Mouse (Mus musculus) cerebellum, adult 11-12 months (tissue): ENCODE data around the gene Dlgap1.

Source experiments
- DNase-seq: peaks from one replicate; pipeline ENCODE4 v3.0.0; 2022

The Dlgap1 gene

DNA sequence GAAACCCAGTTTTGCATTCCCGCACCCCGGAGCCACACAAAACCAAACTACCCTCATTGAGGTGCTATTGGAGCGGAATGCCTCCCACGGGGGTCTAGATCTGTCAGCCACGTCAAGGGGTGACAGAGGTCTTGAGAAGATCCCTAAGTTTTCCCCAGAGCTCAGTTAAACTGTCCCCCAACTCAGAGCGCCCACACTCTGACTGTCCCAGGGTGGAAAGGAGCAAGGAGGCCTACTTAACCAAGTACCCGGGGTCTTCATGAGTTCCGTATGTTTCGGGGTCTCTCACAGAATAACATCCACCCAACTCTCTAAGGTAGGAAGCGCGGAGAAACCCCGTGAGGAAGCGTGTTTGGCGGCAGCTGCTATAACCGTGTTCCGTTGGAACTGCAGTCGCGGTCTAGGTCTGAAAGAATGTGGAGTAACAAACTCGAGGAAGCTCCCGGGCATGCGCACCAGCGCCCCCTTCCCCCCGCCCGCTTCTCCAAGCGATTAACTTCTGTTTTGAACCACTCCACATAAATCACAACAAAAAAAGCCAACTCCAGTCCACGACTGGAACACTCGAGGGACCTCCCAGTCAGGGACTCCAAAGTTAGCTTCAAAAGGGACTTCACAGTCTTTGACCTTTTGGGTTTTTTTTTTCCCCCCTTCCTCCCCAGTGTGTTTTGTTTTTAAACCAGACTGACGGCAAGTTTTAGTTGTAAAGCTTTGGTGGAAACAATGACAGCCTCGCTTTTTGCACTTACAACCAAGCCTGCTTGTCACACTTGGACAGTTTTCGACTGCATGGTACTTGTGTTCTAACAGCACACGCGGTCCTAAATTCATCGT, 880.7 kb downstream of the Dlgap1 start:
- peak; percentile 16 for DNase-seq

DNA sequence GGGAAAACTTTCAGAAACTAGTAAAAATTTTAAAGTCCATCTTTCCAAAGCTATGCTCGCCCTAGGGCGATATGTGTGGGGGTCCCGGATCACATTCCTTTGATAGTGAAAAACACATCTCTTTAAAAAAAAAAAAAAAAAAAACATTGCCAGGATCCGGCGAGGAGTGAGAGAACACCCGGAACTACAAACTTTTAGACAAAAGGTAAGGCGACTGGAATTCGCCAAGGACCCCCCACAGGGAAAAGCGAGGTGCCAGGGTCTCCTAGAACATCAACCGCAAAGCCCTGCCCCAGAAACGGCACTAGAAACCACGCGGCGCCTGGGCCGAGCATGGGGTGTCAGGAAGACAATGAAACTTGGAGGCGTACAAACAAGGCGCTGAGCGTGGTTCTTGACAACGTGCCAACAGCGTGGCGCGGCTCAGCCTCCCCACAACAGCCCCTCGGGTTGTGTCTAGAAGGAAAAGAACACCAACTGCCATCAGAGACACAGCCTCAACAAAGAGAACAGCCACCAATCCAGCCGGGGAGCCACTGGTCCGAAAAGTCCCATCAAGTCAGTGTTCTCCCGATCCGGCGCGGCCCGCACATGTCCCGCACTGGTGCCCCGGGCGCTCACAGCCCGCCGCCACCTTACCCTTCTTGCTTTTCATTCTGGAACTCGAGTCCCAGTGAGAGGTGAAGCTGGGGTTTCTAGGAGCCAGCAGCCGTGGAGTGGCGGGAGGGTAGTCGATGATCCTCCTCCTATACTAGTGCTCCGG, 881.5 kb downstream of the Dlgap1 start:
- peak; percentile 23 for DNase-seq

DNA sequence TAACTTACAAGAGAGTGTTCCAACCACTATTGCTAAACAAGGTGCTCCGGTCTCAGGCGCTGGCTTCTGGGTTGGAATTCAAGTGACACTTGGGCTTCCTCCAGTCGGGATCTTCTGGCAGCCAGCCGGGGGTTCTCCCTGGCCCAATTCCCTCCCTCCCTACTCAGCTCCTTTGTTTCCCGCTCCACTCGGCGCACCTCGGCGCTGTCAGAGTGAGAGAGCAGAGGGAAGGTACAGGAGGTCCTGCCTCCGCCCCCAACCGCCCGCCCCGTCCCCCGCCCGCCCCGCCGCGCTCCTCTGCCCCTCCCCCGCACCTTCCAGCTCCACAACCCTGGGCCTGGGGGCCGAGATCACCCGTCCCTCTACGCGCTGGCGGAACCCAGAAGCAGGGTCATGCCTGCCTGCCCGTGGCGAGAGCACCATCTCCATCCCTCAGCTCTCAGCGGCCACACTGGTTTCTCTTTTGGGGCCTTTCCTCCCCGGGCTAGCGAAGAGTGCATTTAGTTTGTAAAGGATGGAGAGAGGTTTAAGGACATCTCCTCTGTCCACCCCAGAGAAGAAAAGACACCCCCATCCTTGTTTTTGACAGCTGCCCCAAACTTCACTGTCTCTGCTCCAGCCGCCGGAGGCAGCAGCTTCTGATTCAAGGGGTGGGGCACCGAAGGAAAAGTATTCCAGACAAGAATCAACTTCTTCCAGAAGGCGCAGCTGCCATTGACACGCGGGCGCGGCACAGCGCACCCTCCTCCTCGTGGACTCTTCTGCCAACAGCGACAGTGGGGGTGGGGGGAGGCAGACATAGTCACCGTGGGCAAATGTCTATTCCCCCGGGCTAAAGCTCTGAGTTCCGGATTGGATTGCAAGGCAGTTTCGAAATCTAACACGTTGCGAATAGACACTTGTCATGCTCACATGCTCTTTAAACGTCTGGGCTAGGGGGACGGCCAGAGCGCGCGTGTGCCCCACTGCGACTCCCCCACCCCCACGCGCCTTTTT, 882.4 kb downstream of the Dlgap1 start:
- DNase-seq: peak; percentile 16

DNA sequence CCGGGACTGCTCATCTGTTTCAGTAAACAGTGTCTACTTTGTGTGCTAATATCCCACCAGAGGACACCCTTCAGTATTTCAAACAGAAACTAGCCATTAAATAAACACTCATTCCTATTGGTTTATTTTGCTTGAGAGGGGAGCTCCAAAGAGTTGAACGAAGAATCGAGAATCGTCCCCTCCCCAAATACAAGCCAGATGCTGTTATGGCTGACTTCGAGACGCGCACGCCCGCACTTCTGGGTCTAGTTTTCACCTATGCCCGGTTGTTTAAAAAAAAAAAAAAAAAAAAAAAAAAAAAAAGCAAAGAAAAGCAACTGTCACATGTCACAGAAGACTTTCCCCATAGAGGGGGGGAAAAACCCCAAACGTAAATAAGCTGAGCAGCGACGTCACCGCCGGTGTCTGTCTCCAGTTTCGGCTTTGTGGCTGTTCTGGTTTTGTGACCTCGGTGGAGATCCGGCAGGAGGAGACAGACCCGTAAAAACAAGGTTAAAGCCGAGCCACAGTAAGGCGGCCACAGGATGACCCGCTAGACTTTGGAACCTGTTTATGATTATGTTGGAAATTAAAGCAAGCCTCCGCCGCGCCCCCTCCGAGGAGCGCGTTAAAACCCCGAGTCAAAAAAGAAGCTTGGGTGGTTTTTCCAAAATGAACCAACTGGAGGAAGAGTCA, 883.3 kb downstream of the Dlgap1 start:
- DNase-seq: no peak

DNA sequence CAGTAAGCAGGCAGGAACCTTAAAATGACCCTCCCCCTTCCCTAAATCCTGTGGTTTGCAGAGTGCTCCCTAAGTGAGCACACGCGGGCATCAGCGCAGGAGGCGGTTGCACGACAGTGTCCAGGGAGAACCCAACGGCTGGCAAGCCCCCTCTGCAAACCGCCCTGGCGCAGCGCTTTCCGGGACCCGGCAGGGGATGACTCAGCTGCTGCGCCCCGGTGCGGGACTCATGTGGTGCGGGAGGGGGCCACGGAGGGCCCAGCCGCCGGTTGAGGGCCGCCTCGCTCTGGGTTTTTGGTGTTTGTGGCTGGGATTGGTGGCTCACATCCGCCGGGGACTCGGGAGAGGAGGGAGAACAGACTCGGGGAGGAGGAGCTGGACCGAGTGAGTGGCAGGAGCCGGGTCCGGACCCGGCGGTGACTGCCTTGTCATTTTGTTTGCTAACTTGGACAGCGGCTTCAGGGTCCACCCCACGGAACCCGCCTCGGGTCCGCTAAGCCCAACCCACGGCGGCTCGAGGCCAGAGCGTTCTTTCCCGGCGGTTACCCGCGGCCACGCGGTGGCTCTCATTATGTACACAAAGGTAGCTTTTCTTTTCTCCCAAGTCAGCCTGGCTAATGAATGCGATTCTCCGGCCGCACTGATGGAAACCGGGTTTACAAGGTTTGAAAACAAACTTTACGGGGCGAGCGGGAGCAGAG, 884.0 kb downstream of the Dlgap1 start:
- DNase-seq: peak; percentile 34

DNA sequence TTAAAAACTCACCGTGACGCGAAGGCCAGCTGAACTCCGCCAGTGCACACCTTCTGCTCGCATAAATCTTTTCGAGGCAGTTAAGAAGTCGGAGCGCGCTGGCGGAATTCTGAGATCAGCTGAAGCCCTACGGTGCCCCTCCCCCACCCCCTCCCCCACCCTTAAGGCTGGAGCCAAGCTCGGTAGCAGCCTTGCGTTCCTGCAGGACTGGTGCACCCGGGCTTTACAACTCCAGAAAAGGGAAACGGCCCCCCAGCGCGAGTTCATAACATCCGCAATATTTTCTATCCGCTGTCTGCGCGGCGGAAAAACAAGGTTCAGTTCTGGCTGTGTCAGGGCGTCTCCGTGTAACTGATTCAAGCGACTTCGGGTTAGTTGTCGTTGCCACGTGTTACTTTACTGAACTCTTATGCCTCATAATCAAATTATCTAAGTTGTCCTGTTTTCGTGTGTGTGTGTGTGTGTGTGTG, 884.6 kb downstream of the Dlgap1 start, which contains the start of gene Tgif1:
Gene Tgif1 (minus strand): TSS at position 111 of the 470 bp plus-strand sequence.
- no peak for DNase-seq

DNA sequence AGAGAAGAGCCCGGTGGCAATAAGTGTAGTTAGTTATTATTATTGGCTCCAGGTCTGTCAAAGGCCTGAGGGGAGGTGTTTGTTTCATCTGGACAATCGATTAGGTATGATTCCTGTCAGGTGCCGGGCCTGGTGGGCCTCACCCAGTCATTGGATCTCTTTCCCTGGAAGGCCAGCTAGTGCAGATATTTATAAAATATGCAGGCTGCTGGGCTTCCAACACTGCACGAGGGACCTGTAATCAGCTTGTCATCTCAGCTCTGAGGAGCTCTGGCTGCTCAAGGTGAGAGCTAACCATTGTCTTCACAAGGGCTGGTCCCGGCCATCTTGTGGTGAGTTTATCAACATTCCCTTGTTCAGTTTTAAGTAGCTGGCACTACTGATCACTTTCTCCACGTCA, 885.1 kb downstream of the Dlgap1 start:
- no peak for DNase-seq

DNA sequence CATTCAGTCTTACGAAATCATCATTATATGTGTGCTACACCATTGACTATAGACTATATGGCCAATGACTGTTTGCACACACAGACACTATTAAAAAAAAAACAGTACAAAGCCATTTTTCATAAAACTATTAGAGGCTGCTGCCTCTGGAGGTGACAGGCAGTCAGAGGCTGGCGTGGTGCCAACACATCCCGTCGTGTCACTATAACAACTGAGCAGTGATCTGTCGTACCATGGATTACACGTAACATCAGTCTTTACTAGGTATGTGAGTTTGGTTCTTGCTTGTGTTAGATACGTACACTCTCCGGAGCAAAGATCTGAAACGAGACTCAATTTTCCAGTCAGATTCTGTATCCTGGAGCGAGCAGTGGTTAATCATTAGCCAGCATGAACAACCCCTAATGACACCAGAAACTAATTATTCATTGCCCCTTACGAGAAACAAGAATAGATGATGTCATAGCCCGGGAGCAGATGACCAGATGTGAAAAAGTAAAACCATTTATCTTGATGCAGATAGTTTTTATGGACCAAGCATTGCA, 888.1 kb downstream of the Dlgap1 start:
- DNase-seq: no peak

DNA sequence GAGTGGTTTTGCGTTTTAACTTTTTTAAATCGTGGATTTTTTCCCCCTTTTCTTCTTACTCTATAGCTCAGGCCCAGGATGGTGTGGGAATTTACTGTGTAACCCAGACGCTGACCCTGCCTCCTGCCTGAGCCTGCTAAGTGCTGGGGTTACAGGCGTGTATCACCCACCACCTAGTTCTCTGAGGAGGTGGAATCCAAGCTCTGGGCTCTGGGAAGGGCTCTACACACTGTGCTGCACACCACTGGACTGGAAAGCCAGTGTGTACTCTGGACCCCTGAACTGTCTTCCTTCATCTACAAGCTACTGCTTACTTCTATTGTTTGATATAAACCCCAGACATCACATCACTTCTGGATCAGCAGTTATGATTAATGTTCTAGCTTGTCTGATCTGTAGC, 889.9 kb downstream of the Dlgap1 start:
- no peak for DNase-seq

DNA sequence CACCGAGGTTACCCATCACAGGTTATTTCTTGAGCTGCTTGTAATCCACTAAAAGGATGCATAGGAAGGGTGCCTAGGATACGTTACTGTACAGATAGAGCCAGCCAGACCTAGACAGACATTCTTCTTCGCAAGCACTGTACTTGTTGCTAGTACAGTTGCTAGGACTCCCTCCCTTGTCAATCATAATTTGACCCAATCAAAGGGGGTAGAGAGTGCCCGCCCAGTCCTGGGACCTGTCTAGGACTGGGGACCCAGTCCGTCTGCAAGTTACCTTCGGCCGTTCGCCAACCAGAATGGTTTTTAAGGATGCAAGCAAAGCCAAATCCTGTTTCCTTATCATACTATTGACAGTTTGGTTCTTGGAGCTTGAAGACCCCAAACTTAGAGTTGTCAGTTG, 895.2 kb downstream of the Dlgap1 start:
- no peak for DNase-seq

DNA sequence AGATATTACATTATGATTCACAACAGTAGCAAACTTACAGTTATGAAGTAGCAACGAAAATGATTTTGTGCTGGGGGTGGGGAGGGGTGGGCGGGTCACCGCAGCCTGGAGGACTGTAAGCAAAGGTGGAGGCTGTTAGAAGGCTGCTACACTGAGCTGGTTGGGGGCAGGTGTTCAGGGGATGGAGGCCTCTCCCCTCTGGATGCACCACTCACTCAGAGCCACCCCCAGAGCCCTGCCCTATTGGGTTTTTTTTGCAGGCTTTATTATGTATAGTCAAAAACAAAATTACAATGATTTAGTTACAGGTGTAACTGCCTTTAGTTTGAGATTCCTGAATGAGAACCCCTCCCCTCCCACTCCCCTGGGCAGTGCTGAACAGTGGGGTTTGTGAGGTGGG, 895.8 kb downstream of the Dlgap1 start:
- DNase-seq: no peak

DNA sequence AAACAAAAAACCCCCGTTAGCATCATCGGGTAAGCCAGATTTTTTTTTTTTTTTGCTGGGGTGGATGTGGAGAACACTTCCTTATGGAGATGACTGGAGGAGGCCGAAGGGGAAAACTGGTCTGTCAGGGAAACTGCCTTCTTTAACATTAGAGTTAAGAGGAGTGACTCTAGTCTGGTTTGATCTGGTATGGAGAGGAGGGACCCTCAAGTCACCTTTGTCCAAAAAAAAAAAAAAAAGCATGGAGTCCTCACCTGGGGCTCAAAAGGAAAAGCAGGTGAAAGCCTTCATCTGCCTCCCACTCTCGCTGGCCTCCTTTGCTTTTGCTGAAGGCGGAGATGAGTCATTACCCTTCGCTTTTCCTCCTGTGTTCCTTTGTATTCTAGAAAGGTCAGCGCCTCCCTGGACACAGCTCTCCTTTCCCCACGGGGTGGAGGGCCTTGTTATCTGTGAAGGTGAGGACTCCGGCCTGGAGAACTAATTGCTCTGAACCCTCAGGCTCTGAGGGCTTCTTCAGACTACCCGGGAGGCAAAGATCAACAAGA, 896.3 kb downstream of the Dlgap1 start:
- no peak for DNase-seq

DNA sequence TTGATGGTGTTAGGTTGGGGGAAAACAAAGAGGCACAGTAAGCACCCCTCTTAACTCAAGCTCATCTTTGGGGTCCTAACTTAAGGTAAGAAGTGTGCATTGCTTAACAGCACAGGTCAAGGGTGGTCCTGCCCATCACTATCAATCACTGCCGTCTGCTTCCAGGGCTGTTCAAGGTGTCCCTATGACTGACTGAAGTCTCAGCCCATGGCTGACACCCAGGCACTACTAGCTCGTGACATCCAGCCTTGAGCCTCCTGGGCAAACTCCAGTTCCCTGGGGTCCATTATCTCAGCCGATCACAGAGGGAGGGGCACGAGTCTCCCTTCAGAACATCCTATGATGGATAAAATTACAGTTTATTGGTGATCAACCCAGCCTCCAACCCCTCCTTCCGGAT, 897.2 kb downstream of the Dlgap1 start:
- no peak for DNase-seq

DNA sequence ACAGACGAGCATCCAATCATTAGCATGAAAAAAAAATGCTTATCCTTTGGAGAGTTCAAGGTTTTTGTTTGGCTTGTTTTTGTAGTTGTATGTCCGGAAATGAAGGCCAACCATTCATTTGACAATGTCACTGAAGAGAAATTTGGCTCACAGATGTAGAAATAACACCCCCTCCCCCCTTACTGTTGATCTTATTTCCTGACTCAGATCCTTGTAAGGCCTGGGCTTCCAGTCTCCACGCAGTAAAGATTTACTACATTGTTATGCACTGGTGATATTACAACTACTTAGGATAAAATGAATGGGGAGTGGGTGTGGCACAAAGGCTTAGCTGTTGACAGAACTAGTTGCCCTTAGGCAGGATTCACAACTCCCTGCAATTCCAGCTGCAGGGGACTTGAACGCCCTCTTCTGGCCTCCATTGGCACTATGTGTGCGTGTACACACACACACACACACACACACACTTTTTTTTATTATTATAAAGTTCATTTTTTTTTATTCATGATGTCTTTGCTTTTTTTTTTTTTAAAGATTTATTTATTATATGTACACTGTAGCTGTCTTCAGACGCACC, 897.8 kb downstream of the Dlgap1 start:
- no peak for DNase-seq

DNA sequence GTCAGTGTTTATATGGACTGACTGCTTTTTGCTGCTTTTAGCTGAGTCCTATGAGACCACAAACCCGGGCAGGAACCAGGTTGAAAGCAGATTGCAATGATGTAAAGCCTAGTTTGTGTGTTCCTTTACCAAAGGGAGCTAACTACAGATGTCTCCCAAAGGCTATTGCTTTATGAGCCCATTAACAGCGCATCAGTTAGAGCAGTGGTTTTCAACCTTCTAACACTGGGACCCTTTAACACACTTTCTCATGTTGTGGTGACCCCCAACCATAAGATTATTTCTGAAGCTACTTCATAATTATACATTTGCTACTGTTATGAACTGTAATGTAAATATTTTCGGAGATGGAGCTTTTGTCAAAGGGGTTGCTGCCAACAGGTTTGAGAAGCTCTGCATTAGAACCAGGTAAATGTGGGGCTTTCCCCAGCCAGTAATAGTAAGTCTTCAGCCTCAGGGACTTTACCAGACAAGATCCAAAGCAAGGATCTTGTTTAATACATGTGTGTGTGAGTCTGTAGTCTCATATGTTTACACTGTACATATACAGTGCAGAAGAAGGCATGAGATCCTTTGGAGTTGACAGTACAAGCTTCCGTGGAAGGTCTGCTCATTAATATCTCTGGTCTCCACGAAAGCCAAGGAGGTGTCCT, 899.8 kb downstream of the Dlgap1 start:
- no peak for DNase-seq

DNA sequence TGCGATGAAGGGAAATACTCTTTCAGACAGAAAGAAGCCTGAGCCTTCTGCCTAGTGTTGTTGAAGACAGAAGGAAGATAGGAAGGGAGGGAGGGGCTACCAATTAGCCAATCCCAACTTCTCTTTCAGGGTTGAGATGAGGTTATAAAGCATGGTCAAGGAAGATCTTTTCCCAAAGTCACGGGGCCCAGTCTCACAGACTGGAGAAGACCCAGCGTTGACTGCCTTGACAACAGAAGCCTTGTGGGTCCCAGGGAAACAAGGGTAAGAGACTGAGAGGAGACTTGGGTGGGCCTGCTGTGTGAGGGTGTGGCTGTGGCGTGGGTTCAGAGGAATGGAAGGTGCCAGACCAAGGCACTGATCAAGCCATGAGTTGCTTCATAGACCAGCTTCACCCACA, 901.7 kb downstream of the Dlgap1 start:
- no peak for DNase-seq
